8 mouse cellular contexts compared by ENCODE assay signal in the genomic region with DNA sequence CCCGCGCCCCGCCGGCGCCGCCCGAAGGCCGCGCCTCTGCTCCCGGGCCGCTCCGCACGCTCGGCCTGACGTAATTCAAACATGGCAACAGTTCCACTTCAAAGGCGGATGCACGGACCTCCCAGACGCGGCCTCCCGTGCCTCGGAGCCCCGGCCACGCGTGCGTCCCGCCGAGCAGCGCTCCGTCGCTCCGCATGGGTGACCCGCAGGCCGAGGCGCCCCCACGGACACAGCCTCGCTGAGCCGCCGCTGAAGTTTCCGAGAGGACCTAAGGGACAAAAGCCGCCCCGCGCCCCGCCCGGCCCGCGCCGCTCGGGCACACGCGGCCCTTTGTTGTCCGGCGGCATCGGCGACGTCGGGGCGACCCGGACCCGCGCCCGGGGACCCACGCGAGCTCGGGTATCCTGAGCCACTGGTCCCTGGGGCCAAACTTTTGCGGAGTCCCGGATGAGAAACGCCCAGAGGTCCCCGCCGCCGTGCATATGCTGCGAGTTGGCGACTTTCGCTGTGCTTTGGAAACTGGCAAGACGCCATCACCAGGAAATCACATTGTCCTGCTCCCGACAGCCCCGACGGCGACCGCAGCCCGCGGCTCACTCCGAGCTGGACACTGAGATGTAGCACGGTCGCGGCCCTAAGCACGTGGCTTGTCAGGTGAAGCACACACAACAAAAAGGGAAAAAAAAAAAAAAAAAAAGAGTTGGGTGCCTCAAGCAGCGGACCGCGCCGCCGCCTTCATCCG. TPM values are rescaled to one million over a fixed set of nuclear protein-coding genes. Genes with fewer than 3 reads are reported as not detected.
A peak's percentile ranks its signal among the peaks of the same experiment; 100 is the strongest.
DNase-seq lines count a peak whose midpoint lies in the region; ATAC-seq and TF ChIP-seq lines count a peak whose summit lies in the region.

No protein-coding gene starts in this region.

- H3K9me3 ChIP-seq in intestine, postnatal 0 days (ENCODE audit: control insufficient read depth): no peaks in the 10 kb centered on the region
- no peaks in the 10 kb centered on the region for H3K9me3 ChIP-seq in limb, embryonic 14.5 days (ENCODE audit: control insufficient read depth, low read length)
- no peaks in the 10 kb centered on the region for H3K9me3 ChIP-seq in midbrain, embryonic 15.5 days

- H3K27me3 ChIP-seq in intestine, postnatal 0 days (replicated peaks; ENCODE audit: control insufficient read depth, insufficient read depth, low read length): no peaks in the 10 kb centered on the region
- no peaks in the 10 kb centered on the region for H3K27me3 ChIP-seq in limb, embryonic 14.5 days (ENCODE audit: control insufficient read depth, insufficient read depth, low read length)
- H3K27me3 ChIP-seq in midbrain, embryonic 15.5 days (replicated peaks): 0 out of 2 replicates have a peak, but pooled peaks cover 3% of the 10 kb centered on the region

- H3K4me2 ChIP-seq in intestine, postnatal 0 days (replicated peaks; ENCODE audit: low read depth): peak overlapping the region; percentile 91
- H3K4me2 ChIP-seq in limb, embryonic 14.5 days (replicated peaks; ENCODE audit: low read depth, low read length, severe bottlenecking): peak overlapping the region; percentile 74
- peak overlapping the region; percentile 84 for H3K4me2 ChIP-seq in midbrain, embryonic 15.5 days

- under 1% methylated on average over 86 of the region's 92 CpGs for WGBS in intestine, postnatal 0 days
- under 1% methylated on average over 53 of the region's 92 CpGs for WGBS in limb, embryonic 14.5 days
- under 1% methylated on average over 91 of the region's 92 CpGs for WGBS in midbrain, embryonic 15.5 days

- peak overlapping the region; percentile 95 for H3K27ac ChIP-seq in intestine, postnatal 0 days (ENCODE audit: low read depth, low read length)
- peak overlapping the region; percentile 86 for H3K27ac ChIP-seq in limb, embryonic 14.5 days (replicated peaks; ENCODE audit: low read depth, low read length)
- peak overlapping the region; percentile 74 for H3K27ac ChIP-seq in midbrain, embryonic 15.5 days

- DNase-seq in left cerebral cortex, adult 18-20 months (ENCODE audit: low spot score in 2 of 2): peak; percentile 6 to 7
- no peak for DNase-seq in left cerebral cortex, adult 11 months (ENCODE audit: low spot score)
- DNase-seq in embryo, embryonic 11 days: peak; percentile 82
- DNase-seq in limb, embryonic 14.5 days (ENCODE audit: low spot score): peak; percentile 60
- DNase-seq in spleen, postnatal 10 days (ENCODE audit: low spot score in 2 of 2): peak; percentile 72 to 75

- TF ChIP-seq CTCF in intestine, postnatal 0 days (IDR thresholded peaks at IDR 0.05; ENCODE audit: low read depth): no peak

- H3K9ac ChIP-seq in intestine, postnatal 0 days (ENCODE audit: low read depth, low read length): peak overlapping the region; percentile 87
- peak overlapping the region; percentile 96 for H3K9ac ChIP-seq in limb, embryonic 14.5 days (ENCODE audit: low read depth, low read length, severe bottlenecking)
- peak overlapping the region; percentile 73 for H3K9ac ChIP-seq in midbrain, embryonic 15.5 days

- no peaks in the 10 kb centered on the region for H3K36me3 ChIP-seq in intestine, postnatal 0 days (ENCODE audit: control insufficient read depth, insufficient read depth)
- peaks cover 4% of the 10 kb centered on the region; the same call in 1 of the 2 replicates for H3K36me3 ChIP-seq in limb, embryonic 14.5 days (ENCODE audit: control insufficient read depth, insufficient read depth, low read length)
- H3K36me3 ChIP-seq in midbrain, embryonic 15.5 days (replicated peaks): no peaks in the 10 kb centered on the region

- peak overlapping the region; percentile 75 for H3K4me3 ChIP-seq in intestine, postnatal 0 days (ENCODE audit: low read depth, low read length)
- H3K4me3 ChIP-seq in limb, embryonic 14.5 days (replicated peaks; ENCODE audit: low read length): peak overlapping the region; percentile 81
- H3K4me3 ChIP-seq in midbrain, embryonic 15.5 days: peak overlapping the region; percentile 75

- H3K4me1 ChIP-seq in intestine, postnatal 0 days (replicated peaks; ENCODE audit: control insufficient read depth, insufficient read depth, low read length): 0 out of 2 replicates have a peak, but pooled peaks cover 3% of the 10 kb centered on the region
- 0 out of 2 replicates have a peak, but pooled peaks cover 3% of the 10 kb centered on the region for H3K4me1 ChIP-seq in limb, embryonic 14.5 days (ENCODE audit: control insufficient read depth, insufficient read depth, low read length)
- peaks cover 16% of the 10 kb centered on the region for H3K4me1 ChIP-seq in midbrain, embryonic 15.5 days

- peak; percentile 42 for ATAC-seq in granulocyte monocyte progenitor cell, adult 5-6 weeks (replicated peaks; ENCODE audit: poor library complexity, severe bottlenecking)
- peak; percentile 74 for ATAC-seq in intestine, postnatal 0 days
- ATAC-seq in limb, embryonic 14.5 days (ENCODE audit: low FRiP score, low read depth): peak; percentile 65
- ATAC-seq in midbrain, embryonic 15.5 days (replicated peaks): peak; percentile 70

- 0 out of 2 replicates have a peak, but pooled peaks have one; percentile 36 for TF ChIP-seq POLR2A in limb, embryonic 14.5 days (IDR thresholded peaks at IDR 0.05; ENCODE audit: borderline replicate concordance, extremely low read depth, insufficient read depth, insufficient read length)

RNA-seq across cellular contexts. Expression of gene Sinhcaf, which starts 1.3 kb away (rescaled TPM):
- total RNA-seq in left cerebral cortex, adult 18-20 months (2021): 1 to 10 TPM; 1.9 to 2.1 TPM
- 45.4 and 55.1 TPM in 2 replicates for total RNA-seq in granulocyte monocyte progenitor cell, adult 5-6 weeks (2014; fragmentation: Nextera tagmentation)
- total RNA-seq in granulocyte monocyte progenitor cell, adult 5-6 weeks (2017): 106 and 131 TPM in 2 replicates
- polyA plus RNA-seq in intestine, postnatal 0 days (2015; fragmentation: Nextera tagmentation; extraction: Ambion mirVana): 22.2 and 23.0 TPM in 2 replicates
- polyA plus RNA-seq in limb, embryonic 14.5 days (2012; rRNA removed): 24.9 and 28.3 TPM in 2 replicates
- polyA plus RNA-seq in limb, embryonic 14.5 days (2014; fragmentation: Nextera tagmentation; extraction: Ambion mirVana): 69.9 and 81.1 TPM in 2 replicates
- 52.1 and 57.9 TPM in 2 replicates for polyA plus RNA-seq in midbrain, embryonic 15.5 days (2015; fragmentation: Nextera tagmentation; extraction: Ambion mirVana)

RNA-seq across cellular contexts. Expression of gene Caprin2, which starts 48.9 kb away (rescaled TPM):
- 1 to 10 TPM; 7.1 to 9.0 TPM for total RNA-seq in left cerebral cortex, adult 18-20 months (2021)
- total RNA-seq in granulocyte monocyte progenitor cell, adult 5-6 weeks (2014; fragmentation: Nextera tagmentation): 5.0 and 7.7 TPM in 2 replicates
- 6.3 and 8.8 TPM in 2 replicates for total RNA-seq in granulocyte monocyte progenitor cell, adult 5-6 weeks (2017)
- polyA plus RNA-seq in intestine, postnatal 0 days (2015; fragmentation: Nextera tagmentation; extraction: Ambion mirVana): 6.8 and 7.4 TPM in 2 replicates
- polyA plus RNA-seq in limb, embryonic 14.5 days (2012; rRNA removed): 32.3 and 33.3 TPM in 2 replicates
- 8.9 and 10.5 TPM in 2 replicates for polyA plus RNA-seq in limb, embryonic 14.5 days (2014; fragmentation: Nextera tagmentation; extraction: Ambion mirVana)
- polyA plus RNA-seq in midbrain, embryonic 15.5 days (2015; fragmentation: Nextera tagmentation; extraction: Ambion mirVana): 11.0 and 14.2 TPM in 2 replicates
